In the genomic region with DNA sequence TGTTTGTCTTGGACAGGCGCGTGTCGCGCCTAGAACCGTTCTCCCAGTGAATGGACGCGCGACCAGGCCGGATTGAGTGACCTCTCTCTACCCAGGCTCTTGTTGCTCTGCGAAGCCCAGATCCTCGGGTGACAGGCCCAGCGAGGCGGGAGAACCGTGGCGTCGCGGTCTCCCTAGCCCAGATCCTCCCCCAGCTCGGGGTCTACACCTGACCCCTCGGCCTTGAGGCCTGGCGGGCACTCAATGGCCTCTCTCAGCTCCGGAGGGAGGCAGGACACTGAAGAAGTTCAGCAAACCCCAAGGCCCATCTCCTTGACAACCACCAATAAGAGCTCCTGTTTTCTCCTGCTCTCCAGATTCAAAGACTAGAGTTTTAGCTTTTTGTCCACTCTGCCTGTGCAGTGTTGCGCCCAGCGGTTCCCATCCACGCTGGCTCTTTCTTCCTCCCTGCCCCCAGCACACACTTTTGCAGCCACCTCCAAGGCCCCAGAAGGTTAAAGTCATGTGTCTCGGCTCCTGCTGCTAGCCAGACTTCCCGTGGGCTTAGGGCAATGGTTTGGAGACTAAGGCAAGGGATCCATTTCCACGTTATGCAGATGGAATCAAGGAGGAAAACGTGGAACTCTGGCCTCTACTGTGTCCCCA, we compare ENCODE assay signal across 9 mouse cellular contexts. TPM values are rescaled to one million over a fixed set of nuclear protein-coding genes. Genes with fewer than 3 reads are reported as not detected.
DNase-seq lines count a peak whose midpoint lies in the region; ATAC-seq and TF ChIP-seq lines count a peak whose summit lies in the region.
"Had no signal": no experiment of that assay in that cellular context is flagged by ENCODE, and none has a peak within 500 bp of the region (broad histone marks: within the 10 kb centered on the region; RNA-seq: fewer than 3 reads in every experiment).

No protein-coding gene starts in this region.

- no peak overlapping the region for H3K4me2 ChIP-seq in heart, postnatal 0 days (ENCODE audit: low read depth, low read length)
- H3K4me2 ChIP-seq in forebrain, postnatal 0 days (ENCODE audit: low read depth), result peak overlapping the region; percentile 79
- peak overlapping the region; percentile 66 for H3K4me2 ChIP-seq in midbrain, embryonic 12.5 days (replicated peaks)

- no peak for TF ChIP-seq POLR2A in cortical plate, adult 2 months (IDR thresholded peaks at IDR 0.05; ENCODE audit: extremely low read depth, insufficient read depth, low read length)
- no peak for TF ChIP-seq POLR2A in cerebellum, adult 2 months (IDR thresholded peaks at IDR 0.05; ENCODE audit: borderline replicate concordance, insufficient read depth, low read length)

- H3K9ac ChIP-seq in heart, postnatal 0 days (replicated peaks; ENCODE audit: low read depth, low read length), result no peak overlapping the region
- H3K9ac ChIP-seq in forebrain, postnatal 0 days, result no peak overlapping the region
- no peak overlapping the region for H3K9ac ChIP-seq in midbrain, embryonic 12.5 days (replicated peaks)

- TF ChIP-seq EP300 in heart, postnatal 0 days (IDR thresholded peaks at IDR 0.05; ENCODE audit: low read depth), result no peak

- H3K9me3 ChIP-seq in heart, postnatal 0 days (replicated peaks; ENCODE audit: control insufficient read depth, low read length), result no peaks in the 10 kb centered on the region
- H3K9me3 ChIP-seq in forebrain, postnatal 0 days (ENCODE audit: low read length), result no peaks in the 10 kb centered on the region
- H3K9me3 ChIP-seq in midbrain, embryonic 12.5 days, result no peaks in the 10 kb centered on the region

- no peak for ATAC-seq in heart, postnatal 0 days (ENCODE audit: insufficient read depth, low read depth)
- ATAC-seq in forebrain, postnatal 0 days, result peak; percentile 17; the same call in 1 of the 2 replicates
- ATAC-seq in midbrain, embryonic 12.5 days (ENCODE audit: low FRiP score, low read depth), result peak; percentile 8; the same call in 1 of the 2 replicates
- no peak for ATAC-seq in CD4-positive, CD25-positive, alpha-beta regulatory T cell, adult 4 months

- H3K4me3 ChIP-seq in heart, postnatal 0 days (ENCODE audit: low read depth, low read length), result 0 out of 2 replicates have a peak overlapping the region, but pooled peaks have one; percentile 65
- peak overlapping the region; percentile 42; the same call in 1 of the 2 replicates for H3K4me3 ChIP-seq in cortical plate, adult 2 months (ENCODE audit: insufficient read depth, low read length)
- H3K4me3 ChIP-seq in forebrain, postnatal 0 days (ENCODE audit: low read depth, low read length), result peak overlapping the region; percentile 62
- H3K4me3 ChIP-seq in midbrain, embryonic 12.5 days, result peak overlapping the region; percentile 66; the same call in 1 of the 2 replicates
- H3K4me3 ChIP-seq in cerebellum, adult 2 months (replicated peaks; ENCODE audit: insufficient read depth, low read depth, low read length), result no peak overlapping the region

- no peaks in the 10 kb centered on the region for H3K36me3 ChIP-seq in heart, postnatal 0 days (replicated peaks; ENCODE audit: control insufficient read depth, insufficient read depth, low read length)
- peaks cover 7% of the 10 kb centered on the region; the same call in 1 of the 2 replicates for H3K36me3 ChIP-seq in forebrain, postnatal 0 days (ENCODE audit: insufficient read depth)
- peaks cover 6% of the 10 kb centered on the region for H3K36me3 ChIP-seq in midbrain, embryonic 12.5 days

- TF ChIP-seq CTCF in heart, postnatal 0 days (IDR thresholded peaks at IDR 0.05; ENCODE audit: low read depth), result no peak
- TF ChIP-seq CTCF in cortical plate, adult 2 months (IDR thresholded peaks at IDR 0.05; ENCODE audit: extremely low read depth, insufficient read depth, low read length), result no peak
- TF ChIP-seq CTCF in forebrain, postnatal 0 days (IDR thresholded peaks at IDR 0.05; ENCODE audit: low read depth), result no peak
- no peak for TF ChIP-seq CTCF in cerebellum, adult 2 months (IDR thresholded peaks at IDR 0.05; ENCODE audit: borderline replicate concordance, insufficient read depth, low read depth, low read length)

- DNase-seq in heart, postnatal 0 days (ENCODE audit: low spot score), result no peak
- DNase-seq in heart, adult 18-20 months, result no peak
- peak; percentile 12 for DNase-seq in forebrain, postnatal 0 days
- DNase-seq in cerebellum, adult 2 months, result no peak
- no peak for DNase-seq in retina, embryonic 14.5 days (ENCODE audit: low spot score)

- no peak overlapping the region for H3K27ac ChIP-seq in heart, postnatal 0 days (ENCODE audit: low read depth)
- no peak overlapping the region for H3K27ac ChIP-seq in cortical plate, adult 2 months (ENCODE audit: insufficient read depth, low read length)
- no peak overlapping the region for H3K27ac ChIP-seq in forebrain, postnatal 0 days (ENCODE audit: low read depth, low read length)
- peak overlapping the region; percentile 76; the same call in 1 of the 2 replicates for H3K27ac ChIP-seq in midbrain, embryonic 12.5 days (replicated peaks)
- no peak overlapping the region for H3K27ac ChIP-seq in cerebellum, adult 2 months (ENCODE audit: insufficient read depth, low read length)

- peaks cover 6% of the 10 kb centered on the region; the same call in 1 of the 2 replicates for H3K4me1 ChIP-seq in heart, postnatal 0 days (ENCODE audit: control insufficient read depth, insufficient read depth)
- no peaks in the 10 kb centered on the region; the same call in 1 of the 2 replicates for H3K4me1 ChIP-seq in cortical plate, adult 2 months (ENCODE audit: control insufficient read depth, insufficient read depth, low read length)
- peaks cover 3% of the 10 kb centered on the region; the same call in 1 of the 2 replicates for H3K4me1 ChIP-seq in forebrain, postnatal 0 days (ENCODE audit: insufficient read depth)
- H3K4me1 ChIP-seq in midbrain, embryonic 12.5 days, result peaks cover 43% of the 10 kb centered on the region
- H3K4me1 ChIP-seq in cerebellum, adult 2 months (ENCODE audit: control insufficient read depth, insufficient read depth, low read length), result peaks cover 2% of the 10 kb centered on the region; the same call in 1 of the 2 replicates

- WGBS in heart, postnatal 0 days, result 40% methylated on average over 28 of the region's 28 CpGs
- WGBS in forebrain, postnatal 0 days, result 18% methylated on average over 28 of the region's 28 CpGs
- WGBS in midbrain, embryonic 12.5 days, result 5% methylated on average over 28 of the region's 28 CpGs
- 36% methylated on average over 28 of the region's 28 CpGs for WGBS in cerebellum, adult 2 months

- peaks cover 61% of the 10 kb centered on the region for H3K27me3 ChIP-seq in heart, postnatal 0 days (ENCODE audit: control insufficient read depth, insufficient read depth, low read length)
- H3K27me3 ChIP-seq in forebrain, postnatal 0 days (ENCODE audit: insufficient read depth, low read length), result 0 out of 2 replicates have a peak, but pooled peaks cover 4% of the 10 kb centered on the region
- H3K27me3 ChIP-seq in midbrain, embryonic 12.5 days, result peaks cover 85% of the 10 kb centered on the region
- H3K27me3 ChIP-seq in cerebellum, adult 2 months (ENCODE audit: control insufficient read depth, insufficient read depth, low read length), result peaks cover 5% of the 10 kb centered on the region; the same call in 1 of the 2 replicates

RNA-seq across cellular contexts. Expression of a gene that starts 0.9 kb away (rescaled TPM):
- total RNA-seq in heart, postnatal 0 days (2014; rRNA removed; ENCODE audit: low replicate concordance), result 1.3 and 4.3 TPM in 2 replicates
- 1.6 and 1.9 TPM in 2 replicates for polyA plus RNA-seq in heart, postnatal 0 days (2015; fragmentation: Nextera tagmentation; extraction: Ambion mirVana)
- under 1 TPM; 0.62 to 0.72 TPM for total RNA-seq in heart, adult 18-20 months (2021)
- 26.7 and 29.2 TPM in 2 replicates for polyA plus RNA-seq in cortical plate, adult 2 months (2012; rRNA removed)
- 28.1 and 33.5 TPM in 2 replicates for total RNA-seq in forebrain, postnatal 0 days (2014; rRNA removed)
- polyA plus RNA-seq in forebrain, postnatal 0 days (2015; fragmentation: Nextera tagmentation; extraction: Ambion mirVana), result 9.7 and 12.0 TPM in 2 replicates
- 24.5 and 30.1 TPM in 2 replicates for polyA plus RNA-seq in midbrain, embryonic 12.5 days (2016; fragmentation: Nextera tagmentation; extraction: Ambion mirVana)
- polyA plus RNA-seq in CD4-positive, CD25-positive, alpha-beta regulatory T cell, adult 4 months (2017; shearing (Covaris generic)), result not detected
- polyA plus RNA-seq in cerebellum, adult 2 months (2012; rRNA removed), result 2.9 and 3.1 TPM in 2 replicates
- total RNA-seq: megakaryocyte-erythroid progenitor cell, adult 5-6 weeks had no signal

RNA-seq across cellular contexts. Expression of a gene that starts 53.6 kb away (rescaled TPM):
- total RNA-seq in heart, postnatal 0 days (2014; rRNA removed; ENCODE audit: low replicate concordance), result not detected in 2 replicates
- not detected in 2 replicates for polyA plus RNA-seq in heart, postnatal 0 days (2015; fragmentation: Nextera tagmentation; extraction: Ambion mirVana)
- total RNA-seq in heart, adult 18-20 months (2021), result not detected
- polyA plus RNA-seq in cortical plate, adult 2 months (2012; rRNA removed), result 160 and 176 TPM in 2 replicates
- total RNA-seq in forebrain, postnatal 0 days (2014; rRNA removed), result 352 and 534 TPM in 2 replicates
- polyA plus RNA-seq in forebrain, postnatal 0 days (2015; fragmentation: Nextera tagmentation; extraction: Ambion mirVana), result 227 and 361 TPM in 2 replicates
- polyA plus RNA-seq in midbrain, embryonic 12.5 days (2016; fragmentation: Nextera tagmentation; extraction: Ambion mirVana), result 6.7 and 10.8 TPM in 2 replicates
- not detected for polyA plus RNA-seq in CD4-positive, CD25-positive, alpha-beta regulatory T cell, adult 4 months (2017; shearing (Covaris generic))
- 9.7 and 12.0 TPM in 2 replicates for polyA plus RNA-seq in cerebellum, adult 2 months (2012; rRNA removed)
- total RNA-seq: megakaryocyte-erythroid progenitor cell, adult 5-6 weeks had no signal

Comparison
In these comparisons a context has a peak if more than half of its experiments do, and no peak if none do; other contexts are left out.
1. ATAC-seq: peak in forebrain, postnatal 0 days (single experiment) and midbrain, embryonic 12.5 days (single experiment); none in heart, postnatal 0 days (single experiment) and CD4-positive, CD25-positive, alpha-beta regulatory T cell, adult 4 months (single experiment).
2. RNA of a gene that starts 53.6 kb away (polyA plus RNA-seq): 227 to 361 TPM in forebrain, postnatal 0 days and 160 to 176 TPM in cortical plate, adult 2 months; 9.7 to 12.0 TPM in cerebellum, adult 2 months, 6.7 to 10.8 TPM in midbrain, embryonic 12.5 days, not detected in heart, postnatal 0 days and not detected in CD4-positive, CD25-positive, alpha-beta regulatory T cell, adult 4 months; every median in the first group is over 10 times any median in the second.